Mouse (Mus musculus) right cerebral cortex, adult 18-20 months (tissue): ENCODE measurements around the gene Hectd3.

Source experiments
- DNase-seq: peaks from one replicate; pipeline ENCODE4 v3.0.0; 2022; ENCODE audit warnings: mixed read lengths

Hectd3 gene

GRCm38 (mm10) chr4:117018327-117018726 lies 23.2 kb downstream of the Hectd3 start:
- DNase-seq, result no peak

GRCm38 (mm10) chr4:117019206-117020134 lies 24.4 kb downstream of the Hectd3 start, which contains the start of gene Eif2b3:
Eif2b3 (plus strand) TSS chr4:117019402.
- DNase-seq, result peak; percentile 94

DNA sequence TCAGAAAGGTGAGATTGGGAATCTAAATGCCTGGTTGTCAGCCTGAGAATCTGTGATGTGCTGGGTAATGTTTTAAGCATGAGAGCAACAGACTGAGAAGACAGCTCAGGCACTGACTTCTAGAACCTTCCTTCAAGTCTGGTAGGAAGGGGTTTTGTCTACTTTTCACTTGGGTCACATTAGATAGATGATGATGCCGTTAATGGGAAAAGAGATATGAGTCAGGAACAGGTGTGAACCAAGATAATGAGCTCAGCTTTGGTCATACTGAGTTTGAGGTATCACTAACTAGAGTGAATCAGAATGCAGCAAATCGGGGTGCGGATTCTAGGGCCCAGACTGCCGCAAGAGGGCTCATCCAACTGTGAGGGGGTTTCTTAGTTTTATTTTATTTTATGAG lies 28.4 kb downstream of the Hectd3 start:
- no peak for DNase-seq

- no peak for DNase-seq
Measured at GRCm38 (mm10) chr4:117031105-117031504, 36.0 kb downstream of the Hectd3 start.

DNA sequence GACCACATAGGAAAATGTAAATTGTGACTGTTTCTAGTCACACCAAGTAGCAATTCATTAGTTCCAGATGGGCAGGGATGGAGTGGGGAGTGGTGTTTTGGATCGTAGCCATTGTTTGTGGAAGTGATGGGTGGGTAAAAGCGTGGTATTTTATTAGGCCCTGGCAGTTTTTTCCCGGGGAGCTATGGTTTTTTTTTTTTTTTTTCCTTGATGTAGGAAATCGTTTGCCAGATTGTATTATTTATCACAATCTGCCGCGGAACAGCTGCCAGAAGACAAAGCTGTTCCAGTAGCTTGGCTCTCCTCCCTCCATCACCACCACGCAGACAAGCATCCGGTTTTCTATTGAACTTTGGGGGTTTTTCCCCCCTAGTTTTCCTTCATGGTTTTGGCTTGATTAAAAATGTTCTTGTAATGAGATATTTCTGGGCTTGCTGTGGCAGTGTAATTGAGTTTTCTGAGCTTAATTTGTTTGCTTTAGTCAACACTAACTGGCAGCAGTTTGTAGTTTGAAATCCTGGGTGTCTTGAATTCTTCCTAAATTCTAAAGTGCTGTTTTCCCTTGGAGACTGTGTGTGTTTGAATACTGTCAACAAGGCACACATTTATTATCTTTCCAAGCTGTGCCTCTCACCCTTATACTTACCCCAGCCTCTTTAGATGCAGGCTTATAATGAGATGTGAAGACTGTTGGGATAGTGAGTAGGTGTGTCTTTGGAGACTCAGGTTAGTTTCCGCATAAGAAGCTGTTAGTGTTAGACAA lies 45.0 kb downstream of the Hectd3 start:
- DNase-seq, result peak; percentile 40

DNA sequence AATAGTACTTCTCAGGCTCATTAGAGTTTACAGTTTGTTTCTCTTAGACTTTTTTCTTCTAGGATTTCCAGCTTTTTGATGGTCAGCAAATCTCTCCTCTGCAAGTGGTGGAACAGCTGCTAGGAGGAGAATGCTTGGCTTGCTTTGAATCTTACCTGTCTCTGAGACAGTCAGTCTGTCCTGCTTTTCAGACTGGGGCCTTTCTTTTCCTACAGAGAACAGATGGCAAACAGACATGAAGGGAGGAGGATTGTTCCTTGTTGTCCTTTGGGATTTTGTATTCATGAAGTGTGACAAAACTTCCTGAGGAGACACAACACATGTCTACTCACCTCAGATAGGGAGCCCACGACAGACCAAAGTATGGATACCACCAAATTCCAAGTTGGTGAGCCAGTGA lies 45.7 kb downstream of the Hectd3 start:
- no peak for DNase-seq

DNA sequence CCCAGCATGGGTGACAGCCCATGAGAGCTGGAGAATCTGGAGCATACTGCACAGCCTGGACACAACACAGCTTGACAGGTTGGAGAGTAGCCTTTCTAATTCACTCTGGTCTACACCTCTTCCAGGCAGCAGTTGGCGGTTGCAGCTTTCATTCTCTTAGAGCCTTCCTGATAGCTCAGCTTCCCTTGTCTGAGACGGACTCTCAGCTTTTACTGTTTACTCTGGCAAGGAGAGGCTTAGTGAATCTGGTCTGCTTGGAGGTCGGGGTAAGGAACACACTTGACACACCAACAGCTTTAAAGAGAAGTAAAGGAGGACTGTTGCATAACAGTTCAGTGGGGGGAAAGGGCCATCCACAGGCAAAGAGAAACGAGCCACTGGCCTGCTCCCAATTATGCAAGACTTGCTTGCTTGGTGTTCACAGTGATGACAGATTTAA lies 46.2 kb downstream of the Hectd3 start:
- DNase-seq, result no peak

DNA sequence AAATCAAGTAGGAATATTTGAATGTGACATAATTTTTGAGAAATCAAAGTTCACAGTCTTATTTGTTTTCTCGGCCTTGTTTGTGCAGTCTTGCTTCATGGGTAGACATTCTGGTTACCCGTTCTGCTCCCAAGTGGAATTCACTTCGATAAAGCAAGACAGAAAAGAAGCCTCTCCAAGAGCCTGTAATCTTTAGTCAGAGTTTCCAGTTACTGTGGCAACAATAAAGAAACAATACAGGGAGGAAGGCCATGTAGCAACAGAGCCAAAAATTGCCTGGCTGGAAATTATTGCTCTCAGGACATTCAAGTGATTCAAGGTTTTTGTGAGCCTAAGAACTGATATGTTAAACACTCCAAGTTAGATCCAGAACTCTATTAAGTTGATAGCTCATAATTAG lies 53.7 kb downstream of the Hectd3 start:
- DNase-seq, result no peak

DNA sequence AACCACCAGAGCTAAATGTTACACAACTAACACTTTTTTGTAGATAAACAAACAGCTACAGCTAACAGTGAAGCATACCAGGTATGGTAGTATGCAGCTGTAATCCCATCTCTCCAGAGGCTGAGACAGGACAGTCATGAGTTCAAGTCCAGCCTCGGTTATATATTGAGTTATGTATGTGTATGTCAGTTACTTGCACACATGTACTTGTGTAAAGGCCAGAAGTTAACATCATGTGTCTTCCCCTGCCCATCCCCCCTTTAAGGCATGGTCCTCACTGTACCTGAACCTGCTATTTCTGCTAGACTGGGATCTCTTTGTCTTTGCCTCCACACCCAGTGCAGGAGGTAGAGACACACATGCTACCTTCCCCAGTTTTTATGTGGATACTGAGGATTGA lies 54.4 kb downstream of the Hectd3 start:
- DNase-seq, result no peak

- DNase-seq, result no peak
Measured at GRCm38 (mm10) chr4:117052626-117053025, 57.5 kb downstream of the Hectd3 start.

GRCm38 (mm10) chr4:117053956-117054355 lies 58.8 kb downstream of the Hectd3 start:
- DNase-seq, result no peak
